In genomic region chr13:37992638-37993371, GRCm38 (mm10) we compare ENCODE assay signal across 8 mouse cellular contexts. TPM values are rescaled to one million over a fixed set of nuclear protein-coding genes. Genes with fewer than 3 reads are reported as not detected.
DNase-seq lines count a peak whose midpoint lies in the region; ATAC-seq lines count a peak whose summit lies in the region.

No protein-coding gene starts in this region.

- H3K4me2 ChIP-seq in embryonic facial prominence, embryonic 12.5 days (replicated peaks) = peak overlapping the region; percentile 73
- peak overlapping the region; percentile 75 for H3K4me2 ChIP-seq in hindbrain, embryonic 15.5 days

- WGBS in embryonic facial prominence, embryonic 12.5 days = 8% methylated on average over 10 of the region's 10 CpGs
- 13% methylated on average over 10 of the region's 10 CpGs for WGBS in hindbrain, embryonic 15.5 days

- peaks cover 37% of the 10 kb centered on the region for H3K36me3 ChIP-seq in megakaryocyte, embryonic 14.5 days (replicated peaks; ENCODE audit: low read length)
- peaks cover 35% of the 10 kb centered on the region for H3K36me3 ChIP-seq in embryonic facial prominence, embryonic 12.5 days
- H3K36me3 ChIP-seq in hindbrain, embryonic 15.5 days = peaks cover 33% of the 10 kb centered on the region

- no peaks in the 10 kb centered on the region for H3K9me3 ChIP-seq in megakaryocyte, embryonic 14.5 days
- no peaks in the 10 kb centered on the region for H3K9me3 ChIP-seq in embryonic facial prominence, embryonic 12.5 days
- H3K9me3 ChIP-seq in hindbrain, embryonic 15.5 days = no peaks in the 10 kb centered on the region

- H3K27ac ChIP-seq in embryonic facial prominence, embryonic 12.5 days = peak overlapping the region; percentile 95; the same call in 1 of the 2 replicates
- 0 out of 2 replicates have a peak overlapping the region, but pooled peaks have one; percentile 94 for H3K27ac ChIP-seq in hindbrain, embryonic 15.5 days (replicated peaks)

- no peak for DNase-seq in c-Kit-positive CD71-positive TER-119-positive erythroid progenitor cells, embryonic 14.5 days (ENCODE audit: low spot score)
- DNase-seq in right cerebral cortex, adult 2 months (ENCODE audit: low spot score in 2 of 2) = no peak
- DNase-seq in left cerebral cortex, adult 8-10 months (ENCODE audit: low spot score in 2 of 2) = no peak

- no peaks in the 10 kb centered on the region for H3K27me3 ChIP-seq in megakaryocyte, embryonic 14.5 days (replicated peaks)
- 0 out of 2 replicates have a peak, but pooled peaks cover 2% of the 10 kb centered on the region for H3K27me3 ChIP-seq in embryonic facial prominence, embryonic 12.5 days
- H3K27me3 ChIP-seq in hindbrain, embryonic 15.5 days = no peaks in the 10 kb centered on the region

- peak overlapping the region; percentile 98 for H3K4me3 ChIP-seq in megakaryocyte, embryonic 14.5 days (replicated peaks)
- H3K4me3 ChIP-seq in embryonic facial prominence, embryonic 12.5 days = peak overlapping the region; percentile 93
- peak overlapping the region; percentile 88 for H3K4me3 ChIP-seq in hindbrain, embryonic 15.5 days

- peak overlapping the region; percentile 97 for H3K9ac ChIP-seq in embryonic facial prominence, embryonic 12.5 days
- peak overlapping the region; percentile 89 for H3K9ac ChIP-seq in hindbrain, embryonic 15.5 days

- H3K4me1 ChIP-seq in megakaryocyte, embryonic 14.5 days = peaks cover 35% of the 10 kb centered on the region
- H3K4me1 ChIP-seq in embryonic facial prominence, embryonic 12.5 days = 0 out of 2 replicates have a peak, but pooled peaks cover 2% of the 10 kb centered on the region
- H3K4me1 ChIP-seq in hindbrain, embryonic 15.5 days (replicated peaks) = peaks cover 16% of the 10 kb centered on the region

- ATAC-seq in megakaryocyte, adult 5-6 weeks (ENCODE audit: poor library complexity, severe bottlenecking) = no peak
- no peak for ATAC-seq in embryonic facial prominence, embryonic 12.5 days (ENCODE audit: insufficient number of reproducible peaks, insufficient read depth, low FRiP score, low TSS enrichment)
- ATAC-seq in hindbrain, embryonic 15.5 days (ENCODE audit: low FRiP score, low read depth) = no peak
- ATAC-seq in megakaryocyte progenitor cell, adult 5-6 weeks (replicated peaks; ENCODE audit: poor library complexity) = 0 out of 2 replicates have a peak, but pooled peaks have one; percentile 15

RNA-seq across cellular contexts. Expression of gene Ssr1, which starts 1.2 kb away (rescaled TPM):
- 3.7 and 29.4 TPM in 2 replicates for polyA plus RNA-seq in megakaryocyte, embryonic 14.5 days (2012; ENCODE audit: insufficient read depth, low replicate concordance)
- 96.5 and 104 TPM in 2 replicates for total RNA-seq in megakaryocyte, adult 5-6 weeks (2015)
- total RNA-seq in megakaryocyte, adult 5-6 weeks (2017) = 126 and 148 TPM in 2 replicates
- 119 and 135 TPM in 2 replicates for polyA plus RNA-seq in embryonic facial prominence, embryonic 12.5 days (2016; fragmentation: Nextera tagmentation; extraction: Ambion mirVana)
- 59.4 and 64.0 TPM in 2 replicates for polyA plus RNA-seq in hindbrain, embryonic 15.5 days (2015; fragmentation: Nextera tagmentation; extraction: Ambion mirVana)
- 186 and 238 TPM in 2 replicates for total RNA-seq in megakaryocyte progenitor cell, adult 5-6 weeks (2015)
- 247 and 275 TPM in 2 replicates for total RNA-seq in megakaryocyte progenitor cell, adult 5-6 weeks (2017)
- 100 to 1,000 TPM in 2 of 4 experiments, 10 to 100 TPM in 2; 96.9 to 110 (median 100) TPM for total RNA-seq in left cerebral cortex, adult 8-10 months (2022)

RNA-seq across cellular contexts. Expression of gene Riok1, which starts 44.0 kb away (rescaled TPM):
- 7.2 and 7.7 TPM in 2 replicates for polyA plus RNA-seq in megakaryocyte, embryonic 14.5 days (2012; ENCODE audit: insufficient read depth, low replicate concordance)
- total RNA-seq in megakaryocyte, adult 5-6 weeks (2015) = 38.3 and 42.2 TPM in 2 replicates
- total RNA-seq in megakaryocyte, adult 5-6 weeks (2017) = 85.5 and 96.3 TPM in 2 replicates
- polyA plus RNA-seq in embryonic facial prominence, embryonic 12.5 days (2016; fragmentation: Nextera tagmentation; extraction: Ambion mirVana) = 62.4 and 62.5 TPM in 2 replicates
- 45.5 and 50.8 TPM in 2 replicates for polyA plus RNA-seq in hindbrain, embryonic 15.5 days (2015; fragmentation: Nextera tagmentation; extraction: Ambion mirVana)
- 52.8 and 69.9 TPM in 2 replicates for total RNA-seq in megakaryocyte progenitor cell, adult 5-6 weeks (2015)
- 91.1 and 120 TPM in 2 replicates for total RNA-seq in megakaryocyte progenitor cell, adult 5-6 weeks (2017)
- total RNA-seq in left cerebral cortex, adult 8-10 months (2022) = 10 to 100 TPM; 27.2 to 28.4 (median 27.5) TPM

RNA-seq across cellular contexts. Expression of gene Cage1, which starts 44.1 kb away (rescaled TPM):
- polyA plus RNA-seq in megakaryocyte, embryonic 14.5 days (2012; ENCODE audit: insufficient read depth, low replicate concordance) = not detected in 2 replicates
- 0.32 and 0.36 TPM in 2 replicates for total RNA-seq in megakaryocyte, adult 5-6 weeks (2015)
- total RNA-seq in megakaryocyte, adult 5-6 weeks (2017) = 0.73 and 1.5 TPM in 2 replicates
- 1.1 and 1.2 TPM in 2 replicates for polyA plus RNA-seq in embryonic facial prominence, embryonic 12.5 days (2016; fragmentation: Nextera tagmentation; extraction: Ambion mirVana)
- polyA plus RNA-seq in hindbrain, embryonic 15.5 days (2015; fragmentation: Nextera tagmentation; extraction: Ambion mirVana) = 2.2 and 3.1 TPM in 2 replicates
- total RNA-seq in megakaryocyte progenitor cell, adult 5-6 weeks (2015) = 0.44 and 1.1 TPM in 2 replicates
- total RNA-seq in megakaryocyte progenitor cell, adult 5-6 weeks (2017) = 1.5 and 1.8 TPM in 2 replicates
- total RNA-seq in left cerebral cortex, adult 8-10 months (2022) = 1 to 10 TPM; 5.1 to 7.9 (median 6.3) TPM
